Mouse (Mus musculus): Measurements from ENCODE around the gene E330014E10Rik. TPM values are rescaled to one million over a fixed set of nuclear protein-coding genes. Genes with fewer than 3 reads are reported as not detected.
"Not testable (repeated sequence)": the region's sequence is repeated elsewhere in the genome, so short reads cannot be mapped to it uniquely, and the experiment has no call there.

Gene E330014E10Rik
- not detected for total RNA-seq (2021)
- long read RNA-seq, experiment 1 = 0 reads
- long read RNA-seq, experiment 2 = 0 reads

- DNase-seq (ENCODE audit: low spot score in 2 of 2); intact Hi-C loops (cut with DNase I): not testable (repeated sequence)
Measured at GRCm38 (mm10) chr5:95775690-95776089, at the start of gene E330014E10Rik. Gene E330014E10Rik, plus strand, starts transcription at chr5:95775990.

GRCm38 (mm10) chr5:95736073-95736472, 39.7 kb upstream of the E330014E10Rik start, which contains the start of gene Gm7978:
Gene Gm7978, minus strand, starts transcription at chr5:95736173.
- intact Hi-C loops (cut with DNase I); DNase-seq (ENCODE audit: low spot score in 2 of 2): not testable (repeated sequence)

- DNase-seq (ENCODE audit: low spot score in 2 of 2); intact Hi-C loops (cut with DNase I): not testable (repeated sequence)
Measured at GRCm38 (mm10) chr5:95741714-95742113, 34.1 kb upstream of the E330014E10Rik start, which contains the start of gene Gm7982. Gene Gm7982, plus strand, starts transcription at chr5:95742014.

- intact Hi-C loops (cut with DNase I) = not testable (repeated sequence)
- peak in 1 of 2 experiments; percentile 3 for DNase-seq (ENCODE audit: low spot score in 2 of 2)
Measured at GRCm38 (mm10) chr5:95810841-95811240, 35.1 kb downstream of the E330014E10Rik start.

GRCm38 (mm10) chr5:95836580-95836979, 60.8 kb downstream of the E330014E10Rik start:
- no peak for DNase-seq (ENCODE audit: low spot score in 2 of 2)
- intact Hi-C loops (cut with DNase I) = no loop called here

- intact Hi-C loops (cut with DNase I) = no loop called here
- DNase-seq (ENCODE audit: low spot score in 2 of 2) = no peak
Measured at GRCm38 (mm10) chr5:95854030-95854429, 78.2 kb downstream of the E330014E10Rik start.

Other genes with a start within 250 kb of the E330014E10Rik start
- gene Gm7971, start 181.1 kb upstream of the E330014E10Rik start, total RNA-seq (2021) = not detected
- not detected for gene Gm7978, start 39.8 kb upstream of the E330014E10Rik start, total RNA-seq (2021)
- not detected for gene Gm7982, start 34.0 kb upstream of the E330014E10Rik start, total RNA-seq (2021)
- not detected for gene Cxcl13, start 181.0 kb downstream of the E330014E10Rik start, total RNA-seq (2021)